Mouse (Mus musculus) neural tube, embryonic 12.5 days (tissue): ENCODE measurements at regions not wholly inside any gene's neighbourhood (a gene's known extent, or its start where the extent isn't known, plus 50 kb on each side); places are given as distances from the start of the nearest gene placed in this dataset.

Experiments used
- ATAC-seq: fragments of 200-750 bp; cut with Nextera tagmentation; 2 replicates; pipeline ENCODE4 v1.8.0; 2017; ENCODE audit warnings: low read depth, mild to moderate bottlenecking, moderate TSS enrichment, moderate library complexity; ENCODE audit not compliant: low FRiP score
- H3K27ac ChIP-seq: fragments of 300-500 bp; sonication (generic); 2 replicates; pipeline ENCODE4 v1.5.1; 2016
- H3K27me3 ChIP-seq: fragments of 300-500 bp; sonication (generic); replicated peaks from 2 replicates; pipeline ENCODE4 v1.6.1; 2016; ENCODE audit warnings: mild to moderate bottlenecking
- H3K36me3 ChIP-seq: fragments of 300-500 bp; sonication (generic); 2 replicates; pipeline ENCODE4 v1.6.1; 2016; ENCODE audit warnings: mild to moderate bottlenecking
- H3K4me1 ChIP-seq: fragments of 300-500 bp; sonication (generic); 2 replicates; pipeline ENCODE4 v1.6.1; 2016
- H3K4me2 ChIP-seq: fragments of 300-500 bp; sonication (generic); replicated peaks from 2 replicates; pipeline ENCODE4 v1.6.1; 2016; ENCODE audit warnings: mild to moderate bottlenecking
- H3K4me3 ChIP-seq: fragments of 300-500 bp; sonication (generic); 2 replicates; pipeline ENCODE4 v1.5.1; 2016
- H3K9ac ChIP-seq: fragments of 300-500 bp; sonication (generic); 2 replicates; pipeline ENCODE4 v1.6.1; 2016; ENCODE audit warnings: mild to moderate bottlenecking
- H3K9me3 ChIP-seq: fragments of 300-500 bp; sonication (generic); 2 replicates; pipeline ENCODE4 v1.6.1; 2016; ENCODE audit warnings: mild to moderate bottlenecking
- WGBS: fragments of 180-500 bp; shearing (Covaris S2); methylation state at CpG from one replicate; pipeline ENCODE4 v1.1.7; 2016; 5-methylcytosine and 5-hydroxymethylcytosine counted together

DNA sequence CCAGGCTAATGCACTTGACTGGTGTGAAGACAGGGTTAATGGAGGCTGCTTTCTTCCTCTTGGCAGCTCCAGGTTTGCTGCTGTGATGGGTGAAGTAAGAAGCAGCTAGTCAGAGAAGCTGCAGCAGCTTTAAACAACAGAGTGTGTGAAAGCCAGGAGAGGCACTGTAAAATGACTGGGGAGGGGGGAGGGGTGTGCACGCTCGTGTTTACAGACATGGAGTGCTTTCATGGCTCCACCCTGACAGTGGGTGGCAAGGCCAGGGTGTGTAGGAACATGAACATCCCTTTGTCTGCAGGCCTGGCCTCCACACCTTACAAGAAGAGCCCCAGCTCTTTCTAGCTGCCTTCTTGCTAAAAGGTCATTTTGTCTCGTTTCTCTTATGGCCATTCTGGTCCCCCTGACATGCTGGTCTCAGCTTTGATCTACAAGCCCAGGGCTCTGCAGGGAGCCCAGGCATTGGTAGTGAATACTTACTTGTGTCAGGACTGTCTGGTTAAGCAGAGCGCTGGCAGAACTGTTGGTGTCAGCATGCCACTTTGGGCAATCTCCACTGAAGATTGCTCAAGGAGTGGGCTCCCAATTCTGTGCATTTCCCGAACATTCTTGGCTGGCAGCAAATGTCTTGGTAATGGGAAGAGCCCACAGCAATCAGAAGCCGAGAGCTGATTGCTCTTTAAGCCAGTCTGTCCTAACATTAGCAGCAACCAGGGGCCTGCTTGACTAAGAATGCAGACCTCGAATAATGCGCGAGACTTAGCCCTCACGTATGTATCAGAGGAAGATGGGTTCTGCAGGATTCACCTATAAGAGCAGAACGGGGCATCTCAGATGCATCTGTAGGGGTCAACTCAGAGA, 260.5 kb upstream of the Cnr1 start:
- Histone ChIP-seq H3K4me1 (0 out of 2 replicates have a peak, but pooled peaks cover 5% of the 10 kb centered on the region), H3K27me3 (no peaks in the 10 kb centered on the region), H3K27ac (no peak overlapping the region), H3K4me2 (no peak overlapping the region), H3K4me3 (no peak overlapping the region), H3K36me3 (no peaks in the 10 kb centered on the region), H3K9ac (no peak overlapping the region), H3K9me3 (no peaks in the 10 kb centered on the region)
- ATAC-seq: peak; percentile 34; the same call in 1 of the 2 replicates
- WGBS: 48% methylated on average over 11 of the region's 11 CpGs

- H3K36me3 ChIP-seq: no peaks in the 10 kb centered on the region
- ATAC-seq: no peak
- H3K9me3 ChIP-seq: no peaks in the 10 kb centered on the region
- 0 out of 2 replicates have a peak, but pooled peaks cover 5% of the 10 kb centered on the region for H3K4me1 ChIP-seq
- H3K4me3 ChIP-seq: no peak overlapping the region
- H3K9ac ChIP-seq: no peak overlapping the region
- 70% methylated on average over 5 of the region's 5 CpGs for WGBS
- H3K27me3 ChIP-seq: no peaks in the 10 kb centered on the region
- no peak overlapping the region for H3K4me2 ChIP-seq
- H3K27ac ChIP-seq: no peak overlapping the region
Measured at GRCm38 (mm10) chr4:33664474-33664822, 259.9 kb upstream of the Cnr1 start.

GRCm38 (mm10) chr4:33665250-33665873, 259.0 kb upstream of the Cnr1 start:
- H3K9me3 ChIP-seq: no peaks in the 10 kb centered on the region
- 73% methylated on average over 14 of the region's 14 CpGs for WGBS
- H3K9ac ChIP-seq: no peak overlapping the region
- H3K27me3 ChIP-seq: no peaks in the 10 kb centered on the region
- no peak for ATAC-seq
- H3K36me3 ChIP-seq: no peaks in the 10 kb centered on the region
- H3K4me3 ChIP-seq: no peak overlapping the region
- H3K27ac ChIP-seq: no peak overlapping the region
- H3K4me2 ChIP-seq: no peak overlapping the region
- 0 out of 2 replicates have a peak, but pooled peaks cover 5% of the 10 kb centered on the region for H3K4me1 ChIP-seq

DNA sequence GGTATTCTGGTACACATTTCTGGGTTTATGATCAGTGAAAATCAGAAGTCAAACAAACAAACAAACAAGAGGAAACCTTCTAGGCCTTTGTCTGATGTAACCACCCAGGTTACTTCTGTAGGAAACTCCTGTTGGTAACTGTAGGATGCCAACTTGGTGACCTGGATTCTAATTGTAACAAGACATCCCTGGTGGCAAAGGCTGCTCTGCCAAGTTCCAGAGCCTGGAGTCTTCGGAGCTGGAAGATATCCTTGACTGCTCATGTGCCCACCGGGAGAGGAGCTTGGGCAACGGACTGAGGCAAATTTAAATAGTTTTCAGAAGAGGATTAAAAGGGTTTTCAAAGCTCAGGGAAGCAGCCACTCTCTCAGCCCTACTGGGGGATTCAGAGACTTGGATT, 256.0 kb upstream of the Cnr1 start:
- ATAC-seq: no peak
- H3K4me2 ChIP-seq: no peak overlapping the region
- H3K9ac ChIP-seq: no peak overlapping the region
- H3K4me1 ChIP-seq: 0 out of 2 replicates have a peak, but pooled peaks cover 5% of the 10 kb centered on the region
- no peaks in the 10 kb centered on the region for H3K27me3 ChIP-seq
- H3K36me3 ChIP-seq: no peaks in the 10 kb centered on the region
- no peak overlapping the region for H3K4me3 ChIP-seq
- H3K27ac ChIP-seq: no peak overlapping the region
- H3K9me3 ChIP-seq: no peaks in the 10 kb centered on the region
- WGBS: 74% methylated on average over 3 of the region's 3 CpGs

DNA sequence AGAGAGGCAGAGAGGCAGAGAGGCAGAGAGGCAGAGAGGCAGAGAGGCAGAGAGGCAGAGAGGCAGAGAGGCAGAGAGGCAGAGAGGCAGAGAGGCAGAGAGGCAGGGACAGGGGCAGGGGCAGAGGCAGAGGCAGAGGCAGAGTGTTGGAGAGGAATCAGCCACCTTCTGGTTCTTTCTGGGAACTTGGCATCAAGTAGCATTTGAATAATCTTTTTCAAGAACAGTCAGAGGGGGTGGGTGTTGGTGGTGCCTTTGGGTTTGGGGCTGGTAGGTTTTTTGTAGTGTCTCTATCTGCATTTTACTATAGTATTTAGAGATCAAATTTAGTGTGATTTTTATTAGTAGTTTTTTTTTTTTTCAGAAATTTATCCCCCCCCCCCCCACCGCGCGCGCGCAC, 249.3 kb upstream of the Cnr1 start:
- no peak for ATAC-seq

DNA sequence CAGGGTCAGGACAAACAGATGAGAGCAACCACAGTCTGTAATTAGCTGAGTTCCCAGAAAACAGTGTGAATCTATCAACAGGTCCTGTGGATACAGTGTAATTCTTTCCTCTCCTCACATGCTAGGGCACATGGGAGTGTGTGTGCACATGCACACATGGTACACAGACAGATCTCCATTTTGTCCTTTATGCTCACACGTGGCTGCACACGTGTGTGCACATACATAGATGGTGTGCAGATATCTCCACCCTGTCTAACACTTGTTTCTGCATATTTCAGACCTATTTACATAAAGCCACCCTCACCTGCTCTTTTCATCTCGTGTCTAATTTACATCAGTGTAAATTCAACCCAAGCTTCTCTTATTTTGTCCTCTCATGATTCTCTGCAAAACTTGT, 245.0 kb upstream of the Cnr1 start:
- H3K9ac ChIP-seq: no peak overlapping the region
- H3K27me3 ChIP-seq: no peaks in the 10 kb centered on the region
- no peaks in the 10 kb centered on the region for H3K9me3 ChIP-seq
- no peak for ATAC-seq
- no peaks in the 10 kb centered on the region for H3K36me3 ChIP-seq
- no peak overlapping the region for H3K4me2 ChIP-seq
- no peak overlapping the region for H3K4me3 ChIP-seq
- WGBS: 84% methylated on average over 3 of the region's 3 CpGs
- no peaks in the 10 kb centered on the region for H3K4me1 ChIP-seq
- H3K27ac ChIP-seq: no peak overlapping the region

More for the DNA sequence above, 249.3 kb upstream of the Cnr1 start:
- Histone ChIP-seq H3K27ac (no peak overlapping the region), H3K9ac (no peak overlapping the region), H3K4me1 (no peaks in the 10 kb centered on the region), H3K27me3 (no peaks in the 10 kb centered on the region), H3K4me3 (no peak overlapping the region), H3K9me3 (no peaks in the 10 kb centered on the region), H3K4me2 (no peak overlapping the region), H3K36me3 (no peaks in the 10 kb centered on the region)
- no CpG with 5 or more reads among the region's 5 CpGs for WGBS

GRCm38 (mm10) chr4:33686135-33686534, 238.3 kb upstream of the Cnr1 start:
- Histone ChIP-seq H3K36me3 (no peaks in the 10 kb centered on the region), H3K4me2 (no peak overlapping the region), H3K4me1 (0 out of 2 replicates have a peak, but pooled peaks cover 3% of the 10 kb centered on the region), H3K27ac (no peak overlapping the region), H3K4me3 (no peak overlapping the region), H3K27me3 (no peaks in the 10 kb centered on the region), H3K9me3 (no peaks in the 10 kb centered on the region), H3K9ac (no peak overlapping the region)
- no peak for ATAC-seq
- 87% methylated on average over 8 of the region's 8 CpGs for WGBS

GRCm38 (mm10) chr4:33687434-33687833, 237.0 kb upstream of the Cnr1 start:
- Histone ChIP-seq H3K9ac (no peak overlapping the region), H3K27me3 (no peaks in the 10 kb centered on the region), H3K27ac (no peak overlapping the region), H3K9me3 (no peaks in the 10 kb centered on the region), H3K4me1 (0 out of 2 replicates have a peak, but pooled peaks cover 3% of the 10 kb centered on the region), H3K4me2 (no peak overlapping the region), H3K4me3 (no peak overlapping the region), H3K36me3 (no peaks in the 10 kb centered on the region)
- 79% methylated on average over 7 of the region's 7 CpGs for WGBS
- no peak; the same call in 1 of the 2 replicates for ATAC-seq

GRCm38 (mm10) chr4:33693441-33693840, 231.0 kb upstream of the Cnr1 start:
- WGBS: 91% methylated on average over 4 of the region's 4 CpGs

GRCm38 (mm10) chr4:33696969-33697368, 227.4 kb upstream of the Cnr1 start:
- Histone ChIP-seq H3K4me3 (no peak overlapping the region), H3K9me3 (no peaks in the 10 kb centered on the region), H3K27me3 (no peaks in the 10 kb centered on the region), H3K27ac (no peak overlapping the region), H3K4me2 (no peak overlapping the region), H3K9ac (no peak overlapping the region), H3K4me1 (no peaks in the 10 kb centered on the region), H3K36me3 (no peaks in the 10 kb centered on the region)
- ATAC-seq: no peak
- WGBS: 87% methylated on average over 8 of the region's 8 CpGs

More at GRCm38 (mm10) chr4:33693441-33693840, 231.0 kb upstream of the Cnr1 start:
- no peaks in the 10 kb centered on the region for H3K27me3 ChIP-seq
- no peaks in the 10 kb centered on the region for H3K36me3 ChIP-seq
- no peaks in the 10 kb centered on the region for H3K4me1 ChIP-seq
- H3K27ac ChIP-seq: no peak overlapping the region
- H3K9me3 ChIP-seq: no peaks in the 10 kb centered on the region
- no peak overlapping the region for H3K4me2 ChIP-seq
- no peak overlapping the region for H3K4me3 ChIP-seq
- H3K9ac ChIP-seq: no peak overlapping the region
- ATAC-seq: no peak

DNA sequence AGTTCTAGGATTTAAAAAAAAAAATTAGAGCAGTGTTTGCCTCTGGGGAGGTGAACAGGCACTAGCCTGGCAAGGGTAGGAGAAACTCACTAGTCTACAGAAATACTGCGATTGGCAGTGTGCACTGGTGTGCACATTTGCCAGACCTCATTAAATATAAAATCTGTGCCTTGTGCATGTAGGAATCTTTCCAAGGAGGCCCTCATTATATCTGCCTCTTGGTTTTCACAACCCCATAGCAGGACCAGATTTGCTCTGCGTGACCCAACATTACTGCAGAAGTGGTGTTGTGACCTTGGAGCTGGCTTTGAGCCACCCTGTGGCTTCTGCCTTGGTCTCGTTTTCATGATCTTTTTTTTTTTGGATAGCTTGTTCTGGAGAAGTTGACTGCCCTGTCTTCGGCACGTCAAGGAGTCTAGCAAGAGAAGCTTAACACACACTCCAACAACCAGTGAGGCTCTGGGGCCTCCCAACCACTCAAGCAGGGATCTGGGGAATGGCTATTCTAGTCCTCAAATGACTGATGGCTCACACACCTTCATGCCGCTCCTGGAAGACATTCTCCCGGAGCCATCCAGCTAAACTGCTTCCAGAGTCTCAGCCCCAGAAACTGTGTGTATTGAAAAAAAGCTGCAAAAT, 222.2 kb upstream of the Cnr1 start:
- Histone ChIP-seq H3K27ac (no peak overlapping the region), H3K36me3 (no peaks in the 10 kb centered on the region), H3K4me1 (no peaks in the 10 kb centered on the region), H3K9ac (no peak overlapping the region), H3K27me3 (no peaks in the 10 kb centered on the region), H3K4me2 (no peak overlapping the region), H3K9me3 (peaks cover 7% of the 10 kb centered on the region; the same call in 1 of the 2 replicates), H3K4me3 (no peak overlapping the region)
- WGBS: 87% methylated on average over 7 of the region's 7 CpGs
- no peak for ATAC-seq

GRCm38 (mm10) chr4:33705722-33706121, 218.7 kb upstream of the Cnr1 start:
- no peak for ATAC-seq
- Histone ChIP-seq H3K27me3 (no peaks in the 10 kb centered on the region), H3K4me1 (no peaks in the 10 kb centered on the region), H3K27ac (no peak overlapping the region), H3K9me3 (peaks cover 7% of the 10 kb centered on the region; the same call in 1 of the 2 replicates), H3K9ac (no peak overlapping the region), H3K36me3 (no peaks in the 10 kb centered on the region), H3K4me3 (no peak overlapping the region), H3K4me2 (no peak overlapping the region)
- 93% methylated on average over 6 of the region's 6 CpGs for WGBS
